Comparison of ENCODE assay signal across 13 mouse cellular contexts in genomic region chr5:135478877-135479600, GRCm38 (mm10).
DNase-seq lines count a peak whose midpoint lies in the region; ATAC-seq and TF ChIP-seq lines count a peak whose summit lies in the region.
"Had no signal": no experiment of that assay in that cellular context is flagged by ENCODE, and none has a peak within 500 bp of the region (broad histone marks: within the 10 kb centered on the region; RNA-seq: fewer than 3 reads in every experiment).

No protein-coding gene starts in this region.

- WGBS in lung, adult 2 months: 79% methylated on average over 12 of the region's 12 CpGs
- 42% methylated on average over 12 of the region's 12 CpGs for WGBS in liver, postnatal 0 days (ENCODE audit: insufficient replicate concordance)
- 17% methylated on average over 12 of the region's 12 CpGs for WGBS in spleen, adult 2 months

- TF ChIP-seq EP300 in liver, postnatal 0 days (IDR thresholded peaks at IDR 0.05; ENCODE audit: low read depth): no peak

- peak overlapping the region; percentile 78 for H3K27ac ChIP-seq in brown adipose tissue, adult 24 weeks (replicated peaks; ENCODE audit: low read depth, low read length)
- peak overlapping the region; percentile 75 for H3K27ac ChIP-seq in liver, postnatal 0 days (ENCODE audit: low read depth)
- H3K27ac ChIP-seq in spleen, adult 2 months (ENCODE audit: insufficient read depth, low read length): peak overlapping the region; percentile 85
- H3K27ac ChIP-seq: hindbrain, postnatal 0 days; layer of hippocampus, adult 2 months had no signal

- no peak overlapping the region for H3K4me3 ChIP-seq in lung, adult 2 months (replicated peaks; ENCODE audit: extremely low read depth, low read depth, low read length)
- no peak overlapping the region for H3K4me3 ChIP-seq in brown adipose tissue, adult 24 weeks (ENCODE audit: insufficient read depth, low read depth, low read length)
- no peak overlapping the region for H3K4me3 ChIP-seq in liver, postnatal 0 days (ENCODE audit: low read depth, low read length)
- H3K4me3 ChIP-seq in spleen, adult 2 months (ENCODE audit: extremely low read depth, insufficient read depth, insufficient read length): peak overlapping the region; percentile 2; the same call in 1 of the 2 replicates
- H3K4me3 ChIP-seq: layer of hippocampus, adult 2 months had no signal

- no peaks in the 10 kb centered on the region for H3K9me3 ChIP-seq in liver, postnatal 0 days (ENCODE audit: low read length)

- no peaks in the 10 kb centered on the region for H3K27me3 ChIP-seq in liver, postnatal 0 days (ENCODE audit: insufficient read depth, low read length)
- no peaks in the 10 kb centered on the region for H3K27me3 ChIP-seq in spleen, adult 2 months (ENCODE audit: control insufficient read depth, insufficient read depth, low read length)

- peak; percentile 60 for ATAC-seq in liver, postnatal 0 days
- ATAC-seq: hindbrain, postnatal 0 days had no signal

- peaks cover 10% of the 10 kb centered on the region for H3K4me1 ChIP-seq in lung, adult 2 months (ENCODE audit: control insufficient read depth, insufficient read depth, low read length)
- 0 out of 2 replicates have a peak, but pooled peaks cover 3% of the 10 kb centered on the region for H3K4me1 ChIP-seq in brown adipose tissue, adult 24 weeks (ENCODE audit: control insufficient read depth, insufficient read depth, insufficient read length, low read length)
- H3K4me1 ChIP-seq in liver, postnatal 0 days (ENCODE audit: insufficient read depth): 0 out of 2 replicates have a peak, but pooled peaks cover 3% of the 10 kb centered on the region
- peaks cover 14% of the 10 kb centered on the region; the same call in 1 of the 2 replicates for H3K4me1 ChIP-seq in spleen, adult 2 months (ENCODE audit: control insufficient read depth, insufficient read depth, insufficient read length)

- no peak for DNase-seq in lung, adult 2 months
- DNase-seq in lung, postnatal 14 days: no peak
- DNase-seq in liver, postnatal 0 days: peak; percentile 41
- DNase-seq in spleen, adult 2 months (ENCODE audit: low read depth in 1 of 2, low spot score in 2 of 2): peak; percentile 54 to 58
- no peak for DNase-seq in testis, postnatal 14 days (ENCODE audit: low spot score)
- DNase-seq in thymus, postnatal 25 days: no peak
- DNase-seq: adrenal gland, postnatal 36 days; cerebellum, adult 18-20 months; gastrocnemius, postnatal 25 days; thymus, postnatal 36 days had no signal

- no peaks in the 10 kb centered on the region for H3K36me3 ChIP-seq in liver, postnatal 0 days (replicated peaks; ENCODE audit: insufficient read depth, low read length)
- no peaks in the 10 kb centered on the region for H3K36me3 ChIP-seq in spleen, adult 2 months (ENCODE audit: control insufficient read depth, insufficient read depth, low read length)

- peak; percentile 8; the same call in 1 of the 2 replicates for TF ChIP-seq POLR2A in lung, adult 2 months (IDR thresholded peaks at IDR 0.05; ENCODE audit: borderline replicate concordance, extremely low read depth, low read depth, low read length)
- no peak for TF ChIP-seq POLR2A in spleen, adult 2 months (IDR thresholded peaks at IDR 0.05; ENCODE audit: low read depth, low read length)

- no peak for TF ChIP-seq CTCF in lung, adult 2 months (IDR thresholded peaks at IDR 0.05; ENCODE audit: insufficient read depth, low read length)
- TF ChIP-seq CTCF in liver, postnatal 0 days (IDR thresholded peaks at IDR 0.05; ENCODE audit: low read depth): no peak
- TF ChIP-seq CTCF in spleen, adult 2 months (IDR thresholded peaks at IDR 0.05; ENCODE audit: extremely low read depth, insufficient read depth, insufficient read length, insufficient replicate concordance): no peak

- H3K9ac ChIP-seq in liver, postnatal 0 days (replicated peaks): no peak overlapping the region

- 0 out of 2 replicates have a peak overlapping the region, but pooled peaks have one; percentile 42 for H3K4me2 ChIP-seq in liver, postnatal 0 days (ENCODE audit: low read depth, low read length)

Comparison
In these comparisons a context has a peak if more than half of its experiments do, and no peak if none do; other contexts are left out.
1. DNase-seq: peak in liver, postnatal 0 days (single experiment) and spleen, adult 2 months (2 of 2); none in lung, adult 2 months (single experiment), lung, postnatal 14 days (single experiment), testis, postnatal 14 days (single experiment) and thymus, postnatal 25 days (single experiment).
2. Peak in every context shown above with its lines, with median percentiles within 50 percentile points of each other: H3K27ac ChIP-seq.